Mouse (Mus musculus): ENCODE data around the gene Serpina11. TPM values are rescaled to one million over a fixed set of nuclear protein-coding genes. Genes with fewer than 3 reads are reported as not detected.

Gene Serpina11
- polyA plus RNA-seq, 1 experiment = not detected

DNA sequence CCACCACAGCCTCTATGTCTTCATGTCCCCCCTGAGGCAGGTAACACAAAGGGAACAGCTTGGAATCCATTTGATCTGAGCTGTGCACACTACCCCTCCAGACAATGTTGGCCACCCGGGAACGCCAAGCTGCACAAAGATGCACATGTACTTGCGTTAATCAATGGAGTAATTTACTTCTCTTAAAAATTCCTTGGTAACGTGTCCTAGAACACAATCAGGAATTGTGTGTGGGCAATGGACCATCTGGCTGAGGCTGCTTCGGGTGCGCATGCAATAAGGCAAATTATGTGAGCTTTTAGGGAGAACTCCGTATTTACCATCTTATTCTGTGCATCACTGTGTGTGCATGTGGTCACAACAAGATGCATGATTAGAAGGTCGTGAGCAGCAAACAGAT lies 9.9 kb upstream of the Serpina11 start:
- Histone ChIP-seq H3K4me1 (ENCODE audit: control insufficient read depth) (no peaks in the 10 kb centered on the region), H3K4me3 (replicated peaks) (no peak overlapping the region), H3K9me3 (ENCODE audit: control insufficient read depth, low read length) (peaks cover 24% of the 10 kb centered on the region), H3K27me3 (ENCODE audit: control insufficient read depth) (no peaks in the 10 kb centered on the region), H3K36me3 (ENCODE audit: control insufficient read depth) (no peaks in the 10 kb centered on the region)
- no peak for TF ChIP-seq TAL1 (IDR thresholded peaks at IDR 0.05; ENCODE audit: low read length)
- TF ChIP-seq GATA1 (IDR thresholded peaks at IDR 0.05; ENCODE audit: low read length) = no peak

DNA sequence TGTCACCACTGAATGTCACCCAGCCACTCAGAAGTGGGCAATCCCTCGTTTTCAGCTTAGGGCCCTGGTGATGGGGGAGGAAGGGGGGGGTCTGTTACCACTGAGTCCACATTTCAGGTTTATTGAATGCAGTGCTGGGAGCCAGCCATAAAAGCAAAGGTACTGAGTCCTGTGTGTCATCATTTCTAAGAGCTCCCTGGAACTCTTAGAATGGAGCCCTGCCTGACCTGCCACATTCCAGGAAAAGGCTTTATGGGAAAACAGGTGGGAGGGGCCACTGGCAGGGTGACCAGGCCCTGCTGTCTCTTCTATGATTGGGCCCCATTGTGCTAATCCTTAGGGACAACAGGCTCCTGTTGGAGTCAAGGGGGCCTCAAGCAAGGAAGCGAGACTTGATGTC lies 6.8 kb upstream of the Serpina11 start:
- Histone ChIP-seq H3K9me3 (ENCODE audit: control insufficient read depth, low read length) (peaks cover 15% of the 10 kb centered on the region), H3K4me3 (replicated peaks) (no peak overlapping the region)

GRCm38 (mm10) chr12:103995292-103996072 lies 5.7 kb upstream of the Serpina11 start:
- H3K9me3 ChIP-seq (ENCODE audit: control insufficient read depth, low read length) = peaks cover 7% of the 10 kb centered on the region
- H3K4me3 ChIP-seq (replicated peaks) = no peak overlapping the region
- no peaks in the 10 kb centered on the region for H3K27me3 ChIP-seq (ENCODE audit: control insufficient read depth)
- H3K36me3 ChIP-seq (ENCODE audit: control insufficient read depth) = no peaks in the 10 kb centered on the region
- H3K4me1 ChIP-seq (ENCODE audit: control insufficient read depth) = no peaks in the 10 kb centered on the region
- no peak for TF ChIP-seq GATA1 (IDR thresholded peaks at IDR 0.05; ENCODE audit: low read length)
- TF ChIP-seq TAL1 (IDR thresholded peaks at IDR 0.05; ENCODE audit: low read length) = no peak

More for the DNA sequence above, 6.8 kb upstream of the Serpina11 start:
- no peaks in the 10 kb centered on the region for H3K4me1 ChIP-seq (ENCODE audit: control insufficient read depth)
- TF ChIP-seq GATA1 (IDR thresholded peaks at IDR 0.05; ENCODE audit: low read length) = no peak
- TF ChIP-seq TAL1 (IDR thresholded peaks at IDR 0.05; ENCODE audit: low read length) = no peak
- H3K36me3 ChIP-seq (ENCODE audit: control insufficient read depth) = no peaks in the 10 kb centered on the region
- H3K27me3 ChIP-seq (ENCODE audit: control insufficient read depth) = no peaks in the 10 kb centered on the region

- Histone ChIP-seq H3K27me3 (ENCODE audit: control insufficient read depth) (no peaks in the 10 kb centered on the region), H3K4me3 (replicated peaks) (no peak overlapping the region), H3K9me3 (ENCODE audit: control insufficient read depth, low read length) (no peaks in the 10 kb centered on the region), H3K36me3 (ENCODE audit: control insufficient read depth) (no peaks in the 10 kb centered on the region), H3K4me1 (ENCODE audit: control insufficient read depth) (no peaks in the 10 kb centered on the region)
- TF ChIP-seq GATA1 (IDR thresholded peaks at IDR 0.05; ENCODE audit: low read length) (no peak), TAL1 (IDR thresholded peaks at IDR 0.05; ENCODE audit: low read length) (no peak)
Observed at GRCm38 (mm10) chr12:103992945-103993344, 3.2 kb upstream of the Serpina11 start.

GRCm38 (mm10) chr12:103989514-103989767 lies 316 bp downstream of the Serpina11 start:
- Histone ChIP-seq H3K36me3 (ENCODE audit: control insufficient read depth) (peaks cover under 1% of the 10 kb centered on the region; the same call in 1 of the 2 replicates), H3K9me3 (ENCODE audit: control insufficient read depth, low read length) (peaks cover 6% of the 10 kb centered on the region), H3K4me3 (replicated peaks) (no peak overlapping the region), H3K27me3 (ENCODE audit: control insufficient read depth) (no peaks in the 10 kb centered on the region), H3K4me1 (ENCODE audit: control insufficient read depth) (no peaks in the 10 kb centered on the region)
- no peak for TF ChIP-seq GATA1 (IDR thresholded peaks at IDR 0.05; ENCODE audit: low read length)
- no peak for TF ChIP-seq TAL1 (IDR thresholded peaks at IDR 0.05; ENCODE audit: low read length)

GRCm38 (mm10) chr12:103988754-103989513 lies 823 bp downstream of the Serpina11 start:
- H3K4me1 ChIP-seq (ENCODE audit: control insufficient read depth) = no peaks in the 10 kb centered on the region
- no peak for TF ChIP-seq TAL1 (IDR thresholded peaks at IDR 0.05; ENCODE audit: low read length)

DNA sequence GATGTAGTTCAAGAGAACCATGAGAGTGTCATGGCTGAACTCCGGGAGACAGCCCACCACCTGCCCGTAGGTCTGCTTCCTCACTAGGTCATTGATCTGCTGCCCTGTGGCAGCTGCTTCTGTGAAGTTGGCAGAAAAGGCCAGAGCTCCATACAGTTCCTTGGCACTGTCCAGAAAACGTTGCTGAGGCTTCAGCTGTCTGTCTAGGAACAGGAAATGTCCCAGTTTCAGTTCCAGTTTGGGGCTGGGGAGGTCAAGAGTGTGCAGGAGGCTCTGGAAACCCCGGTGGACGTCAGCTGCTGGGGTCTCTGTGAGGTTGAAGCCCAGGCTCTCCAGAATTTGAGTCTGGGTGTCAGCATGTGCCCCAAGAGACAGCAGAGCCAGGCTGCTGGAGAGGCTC lies 3.9 kb downstream of the Serpina11 start:
- H3K4me1 ChIP-seq (ENCODE audit: control insufficient read depth) = no peaks in the 10 kb centered on the region
- no peak for TF ChIP-seq TAL1 (IDR thresholded peaks at IDR 0.05; ENCODE audit: low read length)
- no peak for TF ChIP-seq GATA1 (IDR thresholded peaks at IDR 0.05; ENCODE audit: low read length)
- H3K9me3 ChIP-seq (ENCODE audit: control insufficient read depth, low read length) = peaks cover 11% of the 10 kb centered on the region
- peaks cover 2% of the 10 kb centered on the region; the same call in 1 of the 2 replicates for H3K36me3 ChIP-seq (ENCODE audit: control insufficient read depth)
- no peaks in the 10 kb centered on the region for H3K27me3 ChIP-seq (ENCODE audit: control insufficient read depth)
- no peak overlapping the region for H3K4me3 ChIP-seq (replicated peaks)

More at GRCm38 (mm10) chr12:103988754-103989513, 823 bp downstream of the Serpina11 start:
- H3K4me3 ChIP-seq (replicated peaks) = no peak overlapping the region
- H3K36me3 ChIP-seq (ENCODE audit: control insufficient read depth) = peaks cover 2% of the 10 kb centered on the region; the same call in 1 of the 2 replicates
- no peaks in the 10 kb centered on the region for H3K27me3 ChIP-seq (ENCODE audit: control insufficient read depth)
- peaks cover 8% of the 10 kb centered on the region for H3K9me3 ChIP-seq (ENCODE audit: control insufficient read depth, low read length)

DNA sequence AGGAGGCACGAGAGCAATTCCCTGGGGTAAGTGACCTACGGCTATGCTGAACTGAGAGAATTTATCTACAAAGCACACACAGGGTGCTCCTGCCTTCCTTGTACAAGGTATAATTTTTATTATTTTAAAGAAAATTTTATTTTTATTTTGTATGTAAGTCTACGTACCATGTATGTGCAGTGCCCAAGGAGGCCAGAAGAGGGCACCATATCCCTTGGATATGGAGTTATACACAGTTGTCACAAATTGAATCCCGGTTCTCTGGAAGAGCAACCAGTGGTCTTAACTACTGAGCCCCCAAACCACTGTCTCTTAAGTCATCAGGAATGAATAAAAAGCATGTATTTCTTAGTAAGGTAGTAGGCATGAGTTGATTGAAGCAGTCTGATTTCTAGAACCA lies 4.8 kb downstream of the Serpina11 start:
- peaks cover 15% of the 10 kb centered on the region for H3K9me3 ChIP-seq (ENCODE audit: control insufficient read depth, low read length)
- no peaks in the 10 kb centered on the region for H3K27me3 ChIP-seq (ENCODE audit: control insufficient read depth)
- H3K36me3 ChIP-seq (ENCODE audit: control insufficient read depth) = peaks cover 2% of the 10 kb centered on the region; the same call in 1 of the 2 replicates
- H3K4me1 ChIP-seq (ENCODE audit: control insufficient read depth) = no peaks in the 10 kb centered on the region
- H3K4me3 ChIP-seq (replicated peaks) = no peak overlapping the region
- TF ChIP-seq TAL1 (IDR thresholded peaks at IDR 0.05; ENCODE audit: low read length) (no peak), GATA1 (IDR thresholded peaks at IDR 0.05; ENCODE audit: low read length) (no peak)

- H3K36me3 ChIP-seq (ENCODE audit: control insufficient read depth) = peaks cover 2% of the 10 kb centered on the region; the same call in 1 of the 2 replicates
- TF ChIP-seq TAL1 (IDR thresholded peaks at IDR 0.05; ENCODE audit: low read length) (no peak), GATA1 (IDR thresholded peaks at IDR 0.05; ENCODE audit: low read length) (no peak)
- H3K9me3 ChIP-seq (ENCODE audit: control insufficient read depth, low read length) = peaks cover 35% of the 10 kb centered on the region
- no peak overlapping the region for H3K4me3 ChIP-seq (replicated peaks)
- no peaks in the 10 kb centered on the region for H3K27me3 ChIP-seq (ENCODE audit: control insufficient read depth)
- no peaks in the 10 kb centered on the region for H3K4me1 ChIP-seq (ENCODE audit: control insufficient read depth)
Observed at GRCm38 (mm10) chr12:103981646-103982360, 8.0 kb downstream of the Serpina11 start.
